16 mouse cellular contexts compared by ENCODE assay signal in the genomic region with DNA sequence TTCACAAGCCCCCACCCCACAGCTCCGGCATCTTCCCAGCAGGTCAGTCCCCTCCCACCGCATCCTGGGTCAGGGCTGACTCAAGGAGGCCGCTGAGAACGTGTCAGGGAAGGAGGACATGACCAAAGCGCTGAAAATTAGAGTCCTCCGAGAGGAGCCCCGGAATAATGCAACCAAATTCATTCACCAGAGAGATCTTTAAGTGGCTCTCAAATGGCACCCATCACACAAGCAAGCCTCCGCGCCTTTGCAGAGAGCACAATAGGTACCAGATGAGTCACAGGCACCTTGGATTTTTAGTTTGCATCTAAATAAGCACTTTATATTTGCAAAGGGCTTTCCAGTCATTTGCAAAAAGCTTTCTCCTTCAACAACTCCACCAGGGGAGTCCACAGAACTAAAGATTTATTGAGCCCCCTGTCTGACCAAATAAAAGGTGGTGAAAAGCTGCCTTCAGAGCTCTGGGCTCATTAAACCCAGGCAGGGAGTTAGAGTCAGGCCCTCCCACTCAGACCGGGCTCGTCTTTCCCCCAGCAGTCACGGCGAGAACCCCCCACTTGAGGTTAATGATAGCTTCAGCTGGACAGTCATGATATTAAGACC. TPM values are rescaled to one million over a fixed set of nuclear protein-coding genes. Genes with fewer than 3 reads are reported as not detected.
DNase-seq lines count a peak whose midpoint lies in the region; ATAC-seq and TF ChIP-seq lines count a peak whose summit lies in the region.
"Had no signal": no experiment of that assay in that cellular context is flagged by ENCODE, and none has a peak within 500 bp of the region (broad histone marks: within the 10 kb centered on the region; RNA-seq: fewer than 3 reads in every experiment).

No protein-coding gene starts in this region.

- no peaks in the 10 kb centered on the region for H3K36me3 ChIP-seq in kidney, embryonic 15.5 days
- no peaks in the 10 kb centered on the region for H3K36me3 ChIP-seq in kidney, adult 2 months (ENCODE audit: control insufficient read depth, insufficient read depth, low read length)
- no peaks in the 10 kb centered on the region for H3K36me3 ChIP-seq in forebrain, embryonic 10.5 days (replicated peaks)
- H3K36me3 ChIP-seq in limb, embryonic 10.5 days: no peaks in the 10 kb centered on the region
- H3K36me3 ChIP-seq in neural tube, embryonic 15.5 days: no peaks in the 10 kb centered on the region
- no peaks in the 10 kb centered on the region for H3K36me3 ChIP-seq in intestine, postnatal 0 days (ENCODE audit: control insufficient read depth, insufficient read depth)

- peak; percentile 72 for ATAC-seq in kidney, embryonic 15.5 days (replicated peaks; ENCODE audit: low FRiP score)
- no peak for ATAC-seq in neural tube, embryonic 15.5 days (ENCODE audit: low FRiP score)
- ATAC-seq in intestine, postnatal 0 days: no peak

- no peak overlapping the region for H3K4me3 ChIP-seq in kidney, embryonic 15.5 days (replicated peaks)
- no peak overlapping the region for H3K4me3 ChIP-seq in kidney, adult 2 months (ENCODE audit: insufficient read depth, low read depth, low read length)
- H3K4me3 ChIP-seq in forebrain, embryonic 10.5 days: peak overlapping the region; percentile 20; the same call in 1 of the 2 replicates
- H3K4me3 ChIP-seq in limb, embryonic 10.5 days: peak overlapping the region; percentile 14; the same call in 1 of the 2 replicates
- no peak overlapping the region for H3K4me3 ChIP-seq in neural tube, embryonic 15.5 days (replicated peaks)
- H3K4me3 ChIP-seq in intestine, postnatal 0 days (ENCODE audit: low read depth, low read length): no peak overlapping the region

- WGBS in kidney, embryonic 15.5 days: 15% methylated on average over 13 of the region's 13 CpGs
- 48% methylated on average over 13 of the region's 13 CpGs for WGBS in kidney, adult 2 months
- 6% methylated on average over 13 of the region's 13 CpGs for WGBS in forebrain, embryonic 10.5 days
- WGBS in limb, embryonic 10.5 days: 10% methylated on average over 13 of the region's 13 CpGs
- 7% methylated on average over 13 of the region's 13 CpGs for WGBS in neural tube, embryonic 15.5 days
- WGBS in intestine, postnatal 0 days: 56% methylated on average over 13 of the region's 13 CpGs

- H3K4me2 ChIP-seq in kidney, embryonic 15.5 days: peak overlapping the region; percentile 38
- peak overlapping the region; percentile 26; the same call in 1 of the 2 replicates for H3K4me2 ChIP-seq in neural tube, embryonic 15.5 days
- no peak overlapping the region for H3K4me2 ChIP-seq in intestine, postnatal 0 days (replicated peaks; ENCODE audit: low read depth)

- TF ChIP-seq POLR2A in kidney, adult 2 months (IDR thresholded peaks at IDR 0.05; ENCODE audit: low read depth, low read length): no peak

- H3K9ac ChIP-seq in kidney, embryonic 15.5 days: no peak overlapping the region
- no peak overlapping the region for H3K9ac ChIP-seq in neural tube, embryonic 15.5 days (replicated peaks)
- H3K9ac ChIP-seq in intestine, postnatal 0 days (ENCODE audit: low read depth, low read length): no peak overlapping the region

- no peaks in the 10 kb centered on the region for H3K9me3 ChIP-seq in kidney, embryonic 15.5 days (replicated peaks)
- H3K9me3 ChIP-seq in forebrain, embryonic 10.5 days: peaks cover 13% of the 10 kb centered on the region; the same call in 1 of the 2 replicates
- H3K9me3 ChIP-seq in limb, embryonic 10.5 days (replicated peaks): no peaks in the 10 kb centered on the region
- H3K9me3 ChIP-seq in neural tube, embryonic 15.5 days (replicated peaks): no peaks in the 10 kb centered on the region
- no peaks in the 10 kb centered on the region for H3K9me3 ChIP-seq in intestine, postnatal 0 days (ENCODE audit: control insufficient read depth)

- peak overlapping the region; percentile 80 for H3K27ac ChIP-seq in kidney, embryonic 15.5 days
- H3K27ac ChIP-seq in kidney, adult 2 months (ENCODE audit: insufficient read depth, low read depth, low read length): no peak overlapping the region
- peak overlapping the region; percentile 71; the same call in 1 of the 2 replicates for H3K27ac ChIP-seq in forebrain, embryonic 10.5 days
- 0 out of 2 replicates have a peak overlapping the region, but pooled peaks have one; percentile 53 for H3K27ac ChIP-seq in limb, embryonic 10.5 days
- H3K27ac ChIP-seq in neural tube, embryonic 15.5 days (replicated peaks): no peak overlapping the region
- no peak overlapping the region for H3K27ac ChIP-seq in intestine, postnatal 0 days (ENCODE audit: low read depth, low read length)
- H3K27ac ChIP-seq: stomach, postnatal 0 days had no signal

- peaks cover 31% of the 10 kb centered on the region for H3K4me1 ChIP-seq in kidney, embryonic 15.5 days
- H3K4me1 ChIP-seq in kidney, adult 2 months (ENCODE audit: control insufficient read depth, insufficient read depth, low read length): peaks cover 3% of the 10 kb centered on the region; the same call in 1 of the 2 replicates
- H3K4me1 ChIP-seq in forebrain, embryonic 10.5 days: peaks cover 37% of the 10 kb centered on the region
- peaks cover 32% of the 10 kb centered on the region for H3K4me1 ChIP-seq in limb, embryonic 10.5 days
- H3K4me1 ChIP-seq in neural tube, embryonic 15.5 days: peaks cover 27% of the 10 kb centered on the region
- 0 out of 2 replicates have a peak, but pooled peaks cover 5% of the 10 kb centered on the region for H3K4me1 ChIP-seq in intestine, postnatal 0 days (replicated peaks; ENCODE audit: control insufficient read depth, insufficient read depth, low read length)

- no peak for TF ChIP-seq CTCF in kidney, adult 2 months (conservative IDR thresholded peaks at IDR 0.05; ENCODE audit: insufficient read depth, insufficient read length, low read depth, low read length)
- TF ChIP-seq CTCF in intestine, postnatal 0 days (IDR thresholded peaks at IDR 0.05; ENCODE audit: low read depth): no peak

- no peak for DNase-seq in kidney, adult 2 months
- peak; percentile 55 for DNase-seq in forebrain, embryonic 10.5 days (ENCODE audit: extremely low spot score, low spot score)
- DNase-seq in limb, embryonic 10.5 days (ENCODE audit: low spot score): peak; percentile 44
- no peak for DNase-seq in left cerebral cortex, postnatal 25 days (ENCODE audit: low spot score in 2 of 2)
- no peak for DNase-seq in thymus, adult 18-20 months
- DNase-seq: adrenal gland, postnatal 10 days; cerebellum, postnatal 14 days; layer of hippocampus, adult 9-11 months; right cerebral cortex, postnatal 25 days had no signal

- H3K27me3 ChIP-seq in kidney, embryonic 15.5 days: no peaks in the 10 kb centered on the region
- no peaks in the 10 kb centered on the region for H3K27me3 ChIP-seq in kidney, adult 2 months (replicated peaks; ENCODE audit: control insufficient read depth, insufficient read depth, low read length)
- peaks cover 15% of the 10 kb centered on the region for H3K27me3 ChIP-seq in forebrain, embryonic 10.5 days (ENCODE audit: poor library complexity, severe bottlenecking)
- H3K27me3 ChIP-seq in limb, embryonic 10.5 days (ENCODE audit: low read depth, poor library complexity, severe bottlenecking): peaks cover 10% of the 10 kb centered on the region; the same call in 1 of the 2 replicates
- H3K27me3 ChIP-seq in neural tube, embryonic 15.5 days (replicated peaks): no peaks in the 10 kb centered on the region
- H3K27me3 ChIP-seq in intestine, postnatal 0 days (replicated peaks; ENCODE audit: control insufficient read depth, insufficient read depth, low read length): no peaks in the 10 kb centered on the region

- intact Hi-C loops in left cerebral cortex, postnatal 25 days (cut with DNase I): loop anchor here (5.0 to 10.0 kb wide), 2 partner anchors 175 to 258 kb away; no protein-coding TSS in a partner anchor

RNA-seq across cellular contexts. Expression of gene Drd3, which starts 46.4 kb away (rescaled TPM):
- polyA plus RNA-seq in kidney, embryonic 15.5 days (2015; fragmentation: Nextera tagmentation; extraction: Ambion mirVana): not detected in 2 replicates
- 0.08 and 0.10 TPM in 2 replicates for polyA plus RNA-seq in kidney, adult 2 months (2012; rRNA removed)
- polyA plus RNA-seq in forebrain, embryonic 10.5 days (2016; fragmentation: Nextera tagmentation; extraction: Ambion mirVana): not detected in 2 replicates
- not detected in 2 replicates for polyA plus RNA-seq in limb, embryonic 10.5 days (2016; fragmentation: Nextera tagmentation; extraction: Ambion mirVana)
- polyA plus RNA-seq in neural tube, embryonic 15.5 days (2015; fragmentation: Nextera tagmentation; extraction: Ambion mirVana): not detected in 2 replicates
- total RNA-seq in left cerebral cortex, postnatal 25 days (2021): 1 to 10 TPM in 1 of 2 experiments, not detected in 1; 3.2 TPM
- polyA plus RNA-seq in intestine, postnatal 0 days (2015; fragmentation: Nextera tagmentation; extraction: Ambion mirVana): 0.13 TPM in 1 of 2 replicates, not detected in the other
- total RNA-seq: adrenal gland, postnatal 10 days; megakaryocyte-erythroid progenitor cell, adult 5-6 weeks had no signal
- polyA plus RNA-seq: heart, embryonic 16.5 days; liver, embryonic 16.5 days had no signal

Comparison
In these comparisons a context has a peak if more than half of its experiments do, and no peak if none do; other contexts are left out.
1. H3K27ac ChIP-seq: peak in kidney, embryonic 15.5 days (single experiment), forebrain, embryonic 10.5 days (single experiment) and limb, embryonic 10.5 days (single experiment); none in kidney, adult 2 months (single experiment), neural tube, embryonic 15.5 days (single experiment) and intestine, postnatal 0 days (single experiment).
2. H3K4me3 ChIP-seq: peak in forebrain, embryonic 10.5 days (single experiment) and limb, embryonic 10.5 days (single experiment); none in kidney, embryonic 15.5 days (single experiment), kidney, adult 2 months (single experiment), neural tube, embryonic 15.5 days (single experiment) and intestine, postnatal 0 days (single experiment).
3. DNase-seq: peak in forebrain, embryonic 10.5 days (single experiment) and limb, embryonic 10.5 days (single experiment); none in kidney, adult 2 months (single experiment), left cerebral cortex, postnatal 25 days (0 of 2) and thymus, adult 18-20 months (0 of 2).